Mouse (Mus musculus): Measurements from ENCODE around the gene Bcl9l.

The Bcl9l gene

GRCm38 (mm10) chr9:44483510-44484044 lies 952 bp downstream of the Bcl9l start:
- DNase-seq: peak; percentile 78 to 86

- DNase-seq: peak; percentile 23 to 28
These were observed 1.9 kb downstream of the Bcl9l start for GRCm38 (mm10) chr9:44484311-44485104.

- peak; percentile 29 to 31 for DNase-seq
These were observed 2.5 kb downstream of the Bcl9l start for GRCm38 (mm10) chr9:44485105-44485515.

- DNase-seq: peak; percentile 46 to 66
These were observed 3.0 kb downstream of the Bcl9l start for GRCm38 (mm10) chr9:44485516-44486161.

- peak; percentile 73 to 83 for DNase-seq
These were observed 3.7 kb downstream of the Bcl9l start for GRCm38 (mm10) chr9:44486335-44486734.

- DNase-seq: peak; percentile 60 to 68
These were observed 4.3 kb downstream of the Bcl9l start for GRCm38 (mm10) chr9:44486741-44487421.

- peak; percentile 59 to 76 for DNase-seq
These were observed 4.8 kb downstream of the Bcl9l start for GRCm38 (mm10) chr9:44487441-44487840.

GRCm38 (mm10) chr9:44488416-44488815 lies 5.8 kb downstream of the Bcl9l start:
- DNase-seq: peak in 1 of 2 experiments; percentile 52

GRCm38 (mm10) chr9:44488855-44489381 lies 6.3 kb downstream of the Bcl9l start:
- peak; percentile 81 to 89 for DNase-seq

- DNase-seq: peak; percentile 67 to 74
These were observed 7.0 kb downstream of the Bcl9l start for GRCm38 (mm10) chr9:44489651-44490085.

- peak; percentile 65 to 75 for DNase-seq
These were observed 7.7 kb downstream of the Bcl9l start for GRCm38 (mm10) chr9:44490086-44490967.

- peak; percentile 58 to 69 for DNase-seq
These were observed 8.7 kb downstream of the Bcl9l start for GRCm38 (mm10) chr9:44491351-44491750.

GRCm38 (mm10) chr9:44492631-44493461 lies 10.2 kb downstream of the Bcl9l start:
- peak; percentile 9 to 17 for DNase-seq

GRCm38 (mm10) chr9:44494261-44494862 lies 11.7 kb downstream of the Bcl9l start:
- DNase-seq: peak; percentile 50 to 70

GRCm38 (mm10) chr9:44494863-44495809 lies 12.5 kb downstream of the Bcl9l start:
- peak; percentile 27 to 55 for DNase-seq

- DNase-seq: no peak
These were observed 13.3 kb downstream of the Bcl9l start for GRCm38 (mm10) chr9:44495810-44496344.

GRCm38 (mm10) chr9:44496803-44497461 lies 14.3 kb downstream of the Bcl9l start:
- DNase-seq: peak; percentile 15 to 25
